Mouse (Mus musculus): ENCODE results near the gene Gm26938.

The Gm26938 gene

GRCm38 (mm10) chr5:139815964-139816363 is 10.2 kb downstream of the Gm26938 start:
- DNase-seq (ENCODE audit: low read depth): no peak

GRCm38 (mm10) chr5:139813963-139814381 is 12.2 kb downstream of the Gm26938 start:
- DNase-seq (ENCODE audit: low read depth): no peak

- no peak for DNase-seq (ENCODE audit: low read depth)
Observed at GRCm38 (mm10) chr5:139813126-139813490, 13.1 kb downstream of the Gm26938 start.

- no peak for DNase-seq (ENCODE audit: low read depth)
Observed at GRCm38 (mm10) chr5:139812398-139813125, 13.6 kb downstream of the Gm26938 start.

GRCm38 (mm10) chr5:139811677-139812397 is 14.4 kb downstream of the Gm26938 start:
- DNase-seq (ENCODE audit: low read depth): no peak

GRCm38 (mm10) chr5:139809397-139809796 is 16.8 kb downstream of the Gm26938 start:
- DNase-seq (ENCODE audit: low read depth): peak; percentile 42

GRCm38 (mm10) chr5:139805924-139806323 is 20.3 kb downstream of the Gm26938 start:
- DNase-seq (ENCODE audit: low read depth): no peak

- no peak for DNase-seq (ENCODE audit: low read depth)
Observed at GRCm38 (mm10) chr5:139804573-139805111, 21.6 kb downstream of the Gm26938 start.

GRCm38 (mm10) chr5:139804107-139804551 is 22.1 kb downstream of the Gm26938 start:
- no peak for DNase-seq (ENCODE audit: low read depth)

GRCm38 (mm10) chr5:139803601-139804102 is 22.6 kb downstream of the Gm26938 start:
- peak; percentile 55 for DNase-seq (ENCODE audit: low read depth)

- no peak for DNase-seq (ENCODE audit: low read depth)
Observed at GRCm38 (mm10) chr5:139803165-139803564, 23.0 kb downstream of the Gm26938 start.

- no peak for DNase-seq (ENCODE audit: low read depth)
Observed at GRCm38 (mm10) chr5:139801880-139802279, 24.3 kb downstream of the Gm26938 start.

GRCm38 (mm10) chr5:139801231-139801630 is 25.0 kb downstream of the Gm26938 start:
- no peak for DNase-seq (ENCODE audit: low read depth)

GRCm38 (mm10) chr5:139799801-139800590 is 26.2 kb downstream of the Gm26938 start:
- no peak for DNase-seq (ENCODE audit: low read depth)

GRCm38 (mm10) chr5:139799041-139799440 is 27.2 kb downstream of the Gm26938 start:
- DNase-seq (ENCODE audit: low read depth): no peak

- DNase-seq (ENCODE audit: low read depth): no peak
Observed at GRCm38 (mm10) chr5:139798168-139798900, 27.9 kb downstream of the Gm26938 start.

GRCm38 (mm10) chr5:139797473-139798167 is 28.6 kb downstream of the Gm26938 start:
- DNase-seq (ENCODE audit: low read depth): no peak

- DNase-seq (ENCODE audit: low read depth): no peak
Observed at GRCm38 (mm10) chr5:139796900-139797299, 29.3 kb downstream of the Gm26938 start.

- DNase-seq (ENCODE audit: low read depth): no peak
Observed at GRCm38 (mm10) chr5:139796001-139796620, 30.1 kb downstream of the Gm26938 start.

- peak; percentile 37 for DNase-seq (ENCODE audit: low read depth)
Observed at GRCm38 (mm10) chr5:139794938-139795337, 31.3 kb downstream of the Gm26938 start.
